Mouse (Mus musculus) hindbrain, postnatal 0 days (tissue): Measurements from ENCODE around the gene Tlk2. TPM values are rescaled to one million over a fixed set of nuclear protein-coding genes. Genes with fewer than 3 reads are reported as not detected.
A peak's percentile ranks its signal among the peaks of the same experiment; 100 is the strongest.

Experiments
- ATAC-seq: fragments of 200-750 bp; cut with Nextera tagmentation; 2 replicates; pipeline ENCODE4 v1.8.0; 2017; ENCODE audit warnings: mild to moderate bottlenecking, moderate TSS enrichment, moderate library complexity
- DNase-seq: peaks from one replicate; pipeline ENCODE4 v3.0.0-alpha.2; 2015; ENCODE audit warnings: low spot score
- H3K27ac ChIP-seq: fragments of 300-500 bp; sonication (generic); 2 replicates; pipeline ENCODE4 v1.5.1; 2014; ENCODE audit warnings: mild to moderate bottlenecking
- H3K27me3 ChIP-seq: fragments of 300-500 bp; sonication (generic); 2 replicates; pipeline ENCODE4 v1.6.1; 2014; ENCODE audit warnings: low read length, mixed read lengths; ENCODE audit not compliant: insufficient read depth
- H3K36me3 ChIP-seq: fragments of 300-500 bp; sonication (generic); 2 replicates; pipeline ENCODE4 v1.6.1; 2014; ENCODE audit warnings: low read length, mixed read lengths; ENCODE audit not compliant: insufficient read depth
- H3K4me1 ChIP-seq: fragments of 300-500 bp; sonication (generic); 2 replicates; pipeline ENCODE4 v1.6.1; 2014; ENCODE audit warnings: antibody characterized with exemption, low read length, mixed read lengths; ENCODE audit not compliant: insufficient read depth
- H3K4me2 ChIP-seq: fragments of 300-500 bp; sonication (generic); 2 replicates; pipeline ENCODE4 v1.6.1; 2014; ENCODE audit warnings: low read depth, mild to moderate bottlenecking, low read length, moderate library complexity, mixed read lengths
- H3K4me3 ChIP-seq: fragments of 300-500 bp; sonication (generic); 2 replicates; pipeline ENCODE4 v1.5.1; 2014; ENCODE audit warnings: low read length
- H3K9ac ChIP-seq: fragments of 300-500 bp; sonication (generic); replicated peaks from 2 replicates; pipeline ENCODE4 v1.6.1; 2014; ENCODE audit warnings: mild to moderate bottlenecking, low read length, moderate library complexity, mixed read lengths
- H3K9me3 ChIP-seq: fragments of 300-500 bp; sonication (generic); 2 replicates; pipeline ENCODE4 v1.6.1; 2016; ENCODE audit warnings: low read length, mixed read lengths
- CTCF ChIP-seq: IDR thresholded peaks from 2 replicates; pipeline ENCODE4 v1.5.1; 2016; ENCODE audit warnings: antibody characterized with exemption, control low read depth, low read depth
- WGBS: fragments of 180-500 bp; shearing (Covaris S2); extraction: QIAGEN DNeasy Blood & Tissue Kit; methylation state at CpG from one replicate; pipeline ENCODE4 v1.1.7; 2014; 5-methylcytosine and 5-hydroxymethylcytosine counted together
- polyA plus RNA-seq: library from polyadenylated mRNA; unstranded; fragments of >200 nt; fragmentation: Nextera tagmentation; extraction: Ambion mirVana; gene quantifications from 2 replicates; pipeline ENCODE4 v1.2.1, GENCODE M21; 2015
- total RNA-seq: library from RNA; depleted of rRNA; stranded (reverse); fragments of >200 nt; gene quantifications from 2 replicates; pipeline ENCODE4 v1.2.3, GENCODE M21; 2014; rRNA removed

Tlk2 gene
- total and polyA plus RNA-seq, 2 experiments from 2014 or later, result 15.1 to 50.4 TPM

GRCm38 (mm10) chr11:105331129-105331528 lies 152.5 kb downstream of the Tlk2 start:
- Histone ChIP-seq H3K4me3 (no peak overlapping the region), H3K27me3 (no peaks in the 10 kb centered on the region), H3K4me2 (no peak overlapping the region), H3K36me3 (no peaks in the 10 kb centered on the region), H3K27ac (no peak overlapping the region), H3K4me1 (no peaks in the 10 kb centered on the region), H3K9me3 (no peaks in the 10 kb centered on the region), H3K9ac (no peak overlapping the region)
- ATAC-seq, result no peak
- TF ChIP-seq CTCF, result no peak
- 86% methylated on average over 3 of the region's 3 CpGs for WGBS
- DNase-seq, result no peak

- no peak overlapping the region for H3K9ac ChIP-seq
- WGBS, result 35% methylated on average over 10 of the region's 10 CpGs
- DNase-seq (peak; percentile 41), ATAC-seq (no peak)
- no peak overlapping the region for H3K4me2 ChIP-seq
- no peak; the same call in 1 of the 2 replicates for TF ChIP-seq CTCF
- H3K36me3 ChIP-seq, result no peaks in the 10 kb centered on the region
- no peaks in the 10 kb centered on the region for H3K27me3 ChIP-seq
- H3K27ac ChIP-seq, result no peak overlapping the region
- no peaks in the 10 kb centered on the region for H3K4me1 ChIP-seq
- no peak overlapping the region for H3K4me3 ChIP-seq
- H3K9me3 ChIP-seq, result no peaks in the 10 kb centered on the region
Observed at GRCm38 (mm10) chr11:105331732-105332131, 153.1 kb downstream of the Tlk2 start.

DNA sequence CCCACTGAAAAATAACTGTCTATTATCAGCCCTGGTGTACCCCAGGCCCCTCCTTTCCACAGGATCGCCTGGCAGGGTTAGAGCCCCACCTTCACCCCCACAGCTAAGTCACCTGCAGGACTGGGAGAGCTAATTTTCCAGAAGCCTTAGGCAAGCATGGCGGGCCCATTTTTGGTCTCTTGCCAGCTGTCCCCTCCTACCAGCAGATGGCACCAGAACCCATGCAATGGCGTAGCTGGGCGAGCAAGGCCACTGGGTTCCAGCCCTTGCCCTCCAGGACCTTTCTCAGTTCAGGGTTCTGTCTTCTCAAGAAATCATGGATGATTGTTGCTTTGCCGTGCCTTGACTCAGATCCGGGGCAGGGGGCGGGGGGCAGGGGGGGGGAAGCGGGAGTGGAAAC lies 153.9 kb downstream of the Tlk2 start:
- DNase-seq (peak; percentile 91), ATAC-seq (peak; percentile 24; the same call in 1 of the 2 replicates)
- H3K4me3 ChIP-seq, result no peak overlapping the region
- no peak overlapping the region for H3K4me2 ChIP-seq
- no peaks in the 10 kb centered on the region for H3K4me1 ChIP-seq
- no peaks in the 10 kb centered on the region for H3K27me3 ChIP-seq
- no peaks in the 10 kb centered on the region for H3K9me3 ChIP-seq
- 53% methylated on average over 8 of the region's 8 CpGs for WGBS
- TF ChIP-seq CTCF, result peak; percentile 87
- no peak overlapping the region for H3K9ac ChIP-seq
- H3K36me3 ChIP-seq, result no peaks in the 10 kb centered on the region
- H3K27ac ChIP-seq, result no peak overlapping the region

Other genes starting within 250 kb of the Tlk2 start
- not detected in 2 replicates for gene Efcab3, start 115.2 kb upstream of the Tlk2 start, total RNA-seq
- 0.25 and 0.35 TPM in 2 replicates for gene Efcab3, start 115.2 kb upstream of the Tlk2 start, polyA plus RNA-seq
- 21.7 and 29.6 TPM in 2 replicates for gene Mettl2, start 52.4 kb upstream of the Tlk2 start, total RNA-seq
- gene Mettl2, start 52.4 kb upstream of the Tlk2 start, polyA plus RNA-seq, result 31.1 and 33.2 TPM in 2 replicates
- not detected in 2 replicates for gene Gm10842, start 31.9 kb upstream of the Tlk2 start, total RNA-seq
- not detected in 2 replicates for gene Gm10842, start 31.9 kb upstream of the Tlk2 start, polyA plus RNA-seq
- gene Mrc2, start 113.8 kb downstream of the Tlk2 start, total RNA-seq, result 21.4 and 28.5 TPM in 2 replicates
- 3.7 and 4.2 TPM in 2 replicates for gene Mrc2, start 113.8 kb downstream of the Tlk2 start, polyA plus RNA-seq